Mouse (Mus musculus): ENCODE results near the gene Nemp2. TPM values are rescaled to one million over a fixed set of nuclear protein-coding genes. Genes with fewer than 3 reads are reported as not detected.

Gene Nemp2
- total RNA-seq (2014; rRNA removed) (10.1 and 10.3 TPM in 2 replicates), polyA plus RNA-seq (2015; fragmentation: Nextera tagmentation; extraction: Ambion mirVana) (4.2 and 4.7 TPM in 2 replicates)

- Histone ChIP-seq H3K36me3 (ENCODE audit: insufficient read depth) (0 out of 2 replicates have a peak, but pooled peaks cover 3% of the 10 kb centered on the region), H3K9me3 (ENCODE audit: low read length) (no peaks in the 10 kb centered on the region), H3K27ac (ENCODE audit: low read depth, low read length) (peak within 1 kb of the TSS; percentile 84), H3K4me2 (ENCODE audit: low read depth) (peak within 1 kb of the TSS; percentile 52), H3K9ac (peak within 1 kb of the TSS; percentile 82), H3K4me1 (ENCODE audit: insufficient read depth) (peaks cover 8% of the 10 kb centered on the region; the same call in 1 of the 2 replicates), H3K4me3 (ENCODE audit: low read depth, low read length) (peak within 1 kb of the TSS; percentile 82), H3K27me3 (ENCODE audit: insufficient read depth, low read length) (no peaks in the 10 kb centered on the region)
- peak; percentile 92 for DNase-seq
- TF ChIP-seq CTCF (IDR thresholded peaks at IDR 0.05; ENCODE audit: low read depth): peak; percentile 92
- WGBS: under 1% methylated on average over 43 of the region's 44 CpGs
- peak; percentile 95 for ATAC-seq
These were observed at the start of gene Nemp2 for GRCm38 (mm10) chr1:52630248-52630936. Gene Nemp2 (plus strand): TSS chr1:52630703.

GRCm38 (mm10) chr1:52581744-52582143, 48.8 kb upstream of the Nemp2 start:
- no peaks in the 10 kb centered on the region for H3K36me3 ChIP-seq (ENCODE audit: insufficient read depth)
- no peak overlapping the region for H3K9ac ChIP-seq
- no peak overlapping the region for H3K4me2 ChIP-seq (ENCODE audit: low read depth)
- DNase-seq (no peak), ATAC-seq (no peak)
- 76% methylated on average over 3 of the region's 6 CpGs for WGBS
- H3K27me3 ChIP-seq (ENCODE audit: insufficient read depth, low read length): no peaks in the 10 kb centered on the region
- H3K9me3 ChIP-seq (ENCODE audit: low read length): no peaks in the 10 kb centered on the region
- H3K27ac ChIP-seq (ENCODE audit: low read depth, low read length): no peak overlapping the region
- H3K4me3 ChIP-seq (ENCODE audit: low read depth, low read length): no peak overlapping the region
- peaks cover 6% of the 10 kb centered on the region; the same call in 1 of the 2 replicates for H3K4me1 ChIP-seq (ENCODE audit: insufficient read depth)
- no peak for TF ChIP-seq CTCF (IDR thresholded peaks at IDR 0.05; ENCODE audit: low read depth)

GRCm38 (mm10) chr1:52582866-52583265, 47.6 kb upstream of the Nemp2 start:
- ATAC-seq: no peak
- no peak overlapping the region for H3K4me2 ChIP-seq (ENCODE audit: low read depth)
- no peak overlapping the region for H3K27ac ChIP-seq (ENCODE audit: low read depth, low read length)

GRCm38 (mm10) chr1:52596982-52597646, 33.4 kb upstream of the Nemp2 start:
- DNase-seq: peak; percentile 75
- TF ChIP-seq CTCF (IDR thresholded peaks at IDR 0.05; ENCODE audit: low read depth): no peak
- H3K36me3 ChIP-seq (ENCODE audit: insufficient read depth): no peaks in the 10 kb centered on the region
- peak; percentile 96 for ATAC-seq
- WGBS: 31% methylated on average over 11 of the region's 11 CpGs
- H3K4me3 ChIP-seq (ENCODE audit: low read depth, low read length): no peak overlapping the region
- peak overlapping the region; percentile 41; the same call in 1 of the 2 replicates for H3K4me2 ChIP-seq (ENCODE audit: low read depth)
- no peak overlapping the region for H3K9ac ChIP-seq
- no peaks in the 10 kb centered on the region for H3K9me3 ChIP-seq (ENCODE audit: low read length)
- H3K4me1 ChIP-seq (ENCODE audit: insufficient read depth): 0 out of 2 replicates have a peak, but pooled peaks cover 3% of the 10 kb centered on the region
- no peaks in the 10 kb centered on the region for H3K27me3 ChIP-seq (ENCODE audit: insufficient read depth, low read length)
- H3K27ac ChIP-seq (ENCODE audit: low read depth, low read length): 0 out of 2 replicates have a peak overlapping the region, but pooled peaks have one; percentile 6

More at GRCm38 (mm10) chr1:52582866-52583265, 47.6 kb upstream of the Nemp2 start:
- Histone ChIP-seq H3K9me3 (ENCODE audit: low read length) (no peaks in the 10 kb centered on the region), H3K27me3 (ENCODE audit: insufficient read depth, low read length) (no peaks in the 10 kb centered on the region), H3K9ac (no peak overlapping the region), H3K36me3 (ENCODE audit: insufficient read depth) (no peaks in the 10 kb centered on the region), H3K4me3 (ENCODE audit: low read depth, low read length) (no peak overlapping the region), H3K4me1 (ENCODE audit: insufficient read depth) (peaks cover 6% of the 10 kb centered on the region; the same call in 1 of the 2 replicates)
- no peak for TF ChIP-seq CTCF (IDR thresholded peaks at IDR 0.05; ENCODE audit: low read depth)
- WGBS: 98% methylated on average over 1 of the region's 1 CpGs
- no peak for DNase-seq

- WGBS: 24% methylated on average over 11 of the region's 11 CpGs
- DNase-seq (no peak), ATAC-seq (peak; percentile 37; the same call in 1 of the 2 replicates)
- Histone ChIP-seq H3K9me3 (ENCODE audit: low read length) (no peaks in the 10 kb centered on the region), H3K4me2 (ENCODE audit: low read depth) (peak overlapping the region; percentile 41), H3K9ac (0 out of 2 replicates have a peak overlapping the region, but pooled peaks have one; percentile 22), H3K36me3 (ENCODE audit: insufficient read depth) (no peaks in the 10 kb centered on the region), H3K27me3 (ENCODE audit: insufficient read depth, low read length) (no peaks in the 10 kb centered on the region), H3K27ac (ENCODE audit: low read depth, low read length) (no peak overlapping the region), H3K4me3 (ENCODE audit: low read depth, low read length) (no peak overlapping the region), H3K4me1 (ENCODE audit: insufficient read depth) (0 out of 2 replicates have a peak, but pooled peaks cover 3% of the 10 kb centered on the region)
- no peak for TF ChIP-seq CTCF (IDR thresholded peaks at IDR 0.05; ENCODE audit: low read depth)
These were observed 32.7 kb upstream of the Nemp2 start for GRCm38 (mm10) chr1:52597761-52598160.

GRCm38 (mm10) chr1:52598361-52598760, 32.1 kb upstream of the Nemp2 start:
- DNase-seq: no peak
- Histone ChIP-seq H3K4me2 (ENCODE audit: low read depth) (no peak overlapping the region), H3K4me3 (ENCODE audit: low read depth, low read length) (no peak overlapping the region), H3K36me3 (ENCODE audit: insufficient read depth) (no peaks in the 10 kb centered on the region), H3K27ac (ENCODE audit: low read depth, low read length) (no peak overlapping the region), H3K9me3 (ENCODE audit: low read length) (no peaks in the 10 kb centered on the region), H3K27me3 (ENCODE audit: insufficient read depth, low read length) (no peaks in the 10 kb centered on the region), H3K4me1 (ENCODE audit: insufficient read depth) (0 out of 2 replicates have a peak, but pooled peaks cover 3% of the 10 kb centered on the region), H3K9ac (no peak overlapping the region)
- no peak for ATAC-seq
- 64% methylated on average over 4 of the region's 4 CpGs for WGBS
- no peak for TF ChIP-seq CTCF (IDR thresholded peaks at IDR 0.05; ENCODE audit: low read depth)
